Mouse (Mus musculus) hindbrain, embryonic 11.5 days (tissue): ENCODE measurements at regions not wholly inside any gene's neighbourhood (a gene's known extent, or its start where the extent isn't known, plus 50 kb on each side); places are given as distances from the start of the nearest gene placed in this dataset.

Experiments
- ATAC-seq: fragments of 200-750 bp; cut with Nextera tagmentation; 2 replicates; pipeline ENCODE4 v1.8.0; 2017; ENCODE audit warnings: mild to moderate bottlenecking, moderate TSS enrichment, moderate library complexity; ENCODE audit not compliant: low FRiP score
- DNase-seq: peaks from one replicate; pipeline ENCODE4 v3.0.0-alpha.2; 2015; ENCODE audit warnings: low spot score
- H3K27ac ChIP-seq: fragments of 300-500 bp; sonication (generic); 2 replicates; pipeline ENCODE4 v1.5.1; 2014; ENCODE audit warnings: mild to moderate bottlenecking, low read depth, low read length
- H3K27me3 ChIP-seq: fragments of 300-500 bp; sonication (generic); 2 replicates; pipeline ENCODE4 v1.6.1; 2014; ENCODE audit warnings: mild to moderate bottlenecking, low read length, moderate library complexity, mixed read lengths; ENCODE audit not compliant: control insufficient read depth, insufficient read depth
- H3K36me3 ChIP-seq: fragments of 300-500 bp; sonication (generic); 2 replicates; pipeline ENCODE4 v1.6.1; 2014; ENCODE audit warnings: mild to moderate bottlenecking, low read length, moderate library complexity, mixed read lengths; ENCODE audit not compliant: control insufficient read depth, insufficient read depth
- H3K4me1 ChIP-seq: fragments of 300-500 bp; sonication (generic); replicated peaks from 2 replicates; pipeline ENCODE4 v1.6.1; 2014; ENCODE audit warnings: low read length, mixed read lengths; ENCODE audit not compliant: control insufficient read depth, insufficient read depth
- H3K4me2 ChIP-seq: fragments of 300-500 bp; sonication (generic); replicated peaks from 2 replicates; pipeline ENCODE4 v1.6.1; 2014; ENCODE audit warnings: mild to moderate bottlenecking, low read depth, low read length
- H3K4me3 ChIP-seq: fragments of 300-500 bp; sonication (generic); 2 replicates; pipeline ENCODE4 v1.5.1; 2014; ENCODE audit warnings: low read depth, low read length
- H3K9ac ChIP-seq: fragments of 300-500 bp; sonication (generic); 2 replicates; pipeline ENCODE4 v1.6.1; 2014; ENCODE audit warnings: low read depth, low read length
- H3K9me3 ChIP-seq: fragments of 300-500 bp; sonication (generic); 2 replicates; pipeline ENCODE4 v1.6.1; 2016; ENCODE audit warnings: low read length; ENCODE audit not compliant: control insufficient read depth
- WGBS: fragments of 180-500 bp; shearing (Covaris S2); extraction: QIAGEN DNeasy Blood & Tissue Kit; methylation state at CpG from one replicate; pipeline ENCODE4 v1.1.7; 2014; 5-methylcytosine and 5-hydroxymethylcytosine counted together

DNA sequence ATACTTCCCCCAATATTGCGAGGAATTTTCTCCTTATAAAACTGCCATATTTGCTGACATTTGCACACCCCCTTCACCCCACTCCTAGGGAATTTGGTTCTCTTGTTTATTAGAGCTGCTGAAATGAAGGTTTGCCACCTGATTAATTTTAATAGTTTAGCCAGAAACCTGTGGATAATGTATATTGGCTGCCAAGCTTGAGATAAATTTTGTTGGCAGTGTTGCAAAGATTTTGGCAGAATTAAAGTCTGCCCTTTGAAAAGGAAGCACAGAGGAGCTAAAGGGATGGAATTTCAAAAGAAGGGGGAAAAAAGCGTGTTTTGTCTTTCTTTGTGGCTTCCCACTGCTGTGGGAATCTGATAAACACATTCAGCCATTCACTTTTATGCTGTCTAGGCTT lies 354.6 kb upstream of the Car10 start:
- ATAC-seq = no peak
- Histone ChIP-seq H3K4me2 (no peak overlapping the region), H3K4me1 (no peaks in the 10 kb centered on the region), H3K9me3 (no peaks in the 10 kb centered on the region), H3K27me3 (no peaks in the 10 kb centered on the region), H3K4me3 (no peak overlapping the region), H3K27ac (no peak overlapping the region), H3K36me3 (no peaks in the 10 kb centered on the region), H3K9ac (no peak overlapping the region)
- 62% methylated on average over 2 of the region's 2 CpGs for WGBS
- DNase-seq = no peak

DNA sequence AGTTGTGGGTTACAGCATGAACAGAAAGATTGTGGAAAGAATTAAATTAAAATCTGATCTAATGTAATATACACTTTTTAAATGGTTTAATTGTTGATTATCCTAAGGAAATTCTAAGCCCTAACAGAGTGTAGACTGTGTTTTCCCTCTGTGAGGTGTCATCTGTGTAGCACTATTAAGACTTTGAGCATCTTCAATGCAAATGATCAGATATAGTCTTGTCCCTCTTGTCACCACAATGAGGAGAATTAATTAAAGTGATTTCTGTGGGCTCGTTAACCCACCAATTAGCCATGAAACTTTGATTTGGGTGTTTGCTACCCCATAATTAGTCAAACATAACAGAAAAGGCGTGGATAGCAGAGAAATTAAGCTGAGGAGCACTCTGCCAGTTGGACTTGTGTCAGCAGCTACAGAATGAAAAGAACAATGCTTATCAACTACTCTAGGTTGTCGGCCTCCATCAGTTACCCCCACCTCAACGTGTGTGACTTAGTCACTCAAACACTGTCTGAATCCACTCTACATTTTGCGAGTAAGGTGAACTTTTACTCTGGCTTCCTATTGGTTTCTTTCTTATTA lies 339.4 kb upstream of the Car10 start:
- ATAC-seq (no peak), DNase-seq (no peak)
- H3K27ac ChIP-seq = no peak overlapping the region
- H3K4me3 ChIP-seq = no peak overlapping the region
- 81% methylated on average over 5 of the region's 5 CpGs for WGBS
- H3K9me3 ChIP-seq = no peaks in the 10 kb centered on the region
- H3K9ac ChIP-seq = no peak overlapping the region
- H3K36me3 ChIP-seq = no peaks in the 10 kb centered on the region
- H3K4me2 ChIP-seq = no peak overlapping the region
- H3K4me1 ChIP-seq = no peaks in the 10 kb centered on the region
- no peaks in the 10 kb centered on the region for H3K27me3 ChIP-seq

DNA sequence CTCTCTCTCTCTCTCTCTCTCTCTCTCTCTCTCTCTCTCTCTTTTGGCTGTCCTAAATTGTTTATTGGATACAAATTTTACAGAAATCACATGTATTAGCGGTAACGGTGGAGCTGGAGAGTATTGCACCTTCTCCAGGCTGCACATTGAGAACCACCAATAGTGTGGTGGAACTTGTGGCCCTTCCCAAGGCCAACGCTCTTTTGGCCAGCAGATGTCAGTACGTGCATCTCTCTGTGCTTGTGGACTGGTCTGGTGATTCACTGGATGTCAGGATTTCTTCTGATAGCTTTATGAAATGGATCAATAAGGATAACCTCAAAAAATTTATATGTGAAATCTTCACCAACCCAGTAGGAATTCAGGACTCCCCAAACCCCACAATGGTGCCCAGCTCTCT lies 327.9 kb upstream of the Car10 start:
- Histone ChIP-seq H3K27me3 (no peaks in the 10 kb centered on the region), H3K4me2 (no peak overlapping the region), H3K4me1 (no peaks in the 10 kb centered on the region), H3K4me3 (no peak overlapping the region), H3K9ac (no peak overlapping the region), H3K36me3 (no peaks in the 10 kb centered on the region), H3K9me3 (no peaks in the 10 kb centered on the region), H3K27ac (no peak overlapping the region)
- WGBS = 87% methylated on average over 4 of the region's 4 CpGs
- DNase-seq = no peak
- no peak for ATAC-seq

DNA sequence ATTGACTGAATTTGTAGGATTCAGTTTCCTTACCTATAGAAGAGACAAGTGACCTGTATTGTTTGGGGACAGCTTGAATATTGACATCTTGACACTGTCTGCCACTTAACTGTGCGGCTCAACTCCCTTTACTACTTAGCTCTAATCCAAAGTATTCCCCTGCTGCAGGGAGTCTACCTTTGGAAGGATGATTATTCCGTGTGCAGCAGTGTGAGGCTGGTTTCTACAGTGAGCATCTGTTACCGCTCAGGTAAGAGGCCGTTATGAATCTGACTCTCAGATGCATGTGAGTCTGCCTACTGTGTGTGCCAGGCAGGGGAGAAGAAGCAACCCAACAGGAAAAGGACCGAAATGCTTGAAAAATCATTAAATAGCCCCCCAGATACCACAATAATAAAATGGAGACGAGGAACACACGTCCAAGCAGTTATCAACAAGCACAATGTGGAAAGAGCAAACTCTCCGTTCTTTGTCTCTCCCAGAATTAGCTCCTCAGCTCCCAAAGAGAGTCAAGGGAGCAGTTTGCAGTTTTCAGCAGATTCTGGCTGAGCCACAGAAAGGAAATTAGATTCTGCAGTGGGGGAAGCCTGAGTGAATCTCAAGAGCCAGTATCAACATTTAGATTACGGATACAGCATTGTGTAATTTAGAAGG lies 324.8 kb upstream of the Car10 start:
- DNase-seq (no peak), ATAC-seq (no peak)
- 79% methylated on average over 9 of the region's 9 CpGs for WGBS
- H3K9ac ChIP-seq = no peak overlapping the region
- no peaks in the 10 kb centered on the region for H3K9me3 ChIP-seq
- no peaks in the 10 kb centered on the region for H3K36me3 ChIP-seq
- H3K4me2 ChIP-seq = no peak overlapping the region
- H3K4me3 ChIP-seq = no peak overlapping the region
- H3K27ac ChIP-seq = no peak overlapping the region
- H3K27me3 ChIP-seq = no peaks in the 10 kb centered on the region
- H3K4me1 ChIP-seq = no peaks in the 10 kb centered on the region

DNA sequence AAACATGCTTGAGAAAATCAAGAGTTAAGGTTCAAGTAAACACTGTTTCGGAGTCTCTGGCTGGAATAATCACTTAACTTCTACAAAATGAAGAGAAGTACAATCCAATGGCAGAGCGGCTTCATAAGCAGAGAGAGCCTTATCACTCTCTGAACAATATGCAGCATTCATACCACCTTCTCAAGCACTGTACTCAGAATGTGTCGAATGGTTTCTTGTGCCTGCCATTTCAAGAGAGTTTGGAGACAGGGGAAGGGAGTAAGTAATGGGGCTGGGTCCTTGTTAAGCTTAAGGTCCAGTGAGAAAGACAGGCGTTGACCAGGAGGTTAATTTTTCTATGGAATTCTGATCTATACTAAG lies 324.3 kb upstream of the Car10 start:
- no peak overlapping the region for H3K9ac ChIP-seq
- 83% methylated on average over 4 of the region's 4 CpGs for WGBS
- no peaks in the 10 kb centered on the region for H3K4me1 ChIP-seq
- no peak overlapping the region for H3K4me2 ChIP-seq
- H3K27me3 ChIP-seq = no peaks in the 10 kb centered on the region
- H3K36me3 ChIP-seq = no peaks in the 10 kb centered on the region
- no peaks in the 10 kb centered on the region for H3K9me3 ChIP-seq
- H3K27ac ChIP-seq = no peak overlapping the region
- DNase-seq (no peak), ATAC-seq (no peak)
- no peak overlapping the region for H3K4me3 ChIP-seq

DNA sequence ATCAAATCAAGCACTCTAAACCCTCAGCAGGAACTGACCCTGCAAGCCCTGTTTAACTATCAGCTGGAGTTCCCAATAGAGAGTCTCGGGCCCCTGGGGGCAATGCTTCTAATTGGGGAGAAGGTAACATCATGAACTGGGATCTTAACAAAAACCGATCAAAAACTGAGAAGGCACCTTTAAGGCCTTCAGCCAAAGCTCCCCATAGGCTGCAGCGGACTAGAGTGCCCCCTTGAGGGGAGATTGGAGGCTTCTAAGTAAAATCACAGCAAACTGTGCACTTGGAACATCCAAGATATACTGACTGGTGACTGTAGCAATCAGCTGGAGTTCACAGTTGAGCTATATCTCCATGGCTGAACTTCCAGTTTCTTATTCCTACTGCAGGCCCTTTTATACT lies 323.0 kb upstream of the Car10 start:
- H3K27ac ChIP-seq = no peak overlapping the region
- ATAC-seq (no peak), DNase-seq (peak; percentile 58)
- no peaks in the 10 kb centered on the region for H3K4me1 ChIP-seq
- no peaks in the 10 kb centered on the region for H3K27me3 ChIP-seq
- no peak overlapping the region for H3K4me2 ChIP-seq
- no peak overlapping the region for H3K4me3 ChIP-seq
- WGBS = 23% methylated on average over 3 of the region's 3 CpGs
- no peak overlapping the region for H3K9ac ChIP-seq
- H3K36me3 ChIP-seq = no peaks in the 10 kb centered on the region
- no peaks in the 10 kb centered on the region for H3K9me3 ChIP-seq

DNA sequence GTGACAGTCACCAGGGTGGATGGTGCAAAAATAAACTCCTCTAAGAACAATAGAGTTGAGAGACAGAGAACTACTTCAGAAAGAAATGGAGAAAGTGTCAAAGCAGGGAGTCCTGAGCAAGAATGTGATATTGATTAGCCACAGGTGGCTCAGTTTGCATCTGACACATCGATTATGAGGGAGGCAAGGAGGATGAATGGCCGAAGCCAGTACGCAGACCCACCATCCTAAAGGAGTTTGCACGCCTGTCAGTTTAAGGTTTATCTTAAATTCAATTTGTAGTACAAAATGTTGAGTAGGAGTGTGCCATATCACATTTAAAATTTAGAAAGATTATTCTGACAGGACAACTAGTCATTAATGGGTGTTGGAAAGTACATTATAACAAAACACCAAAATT lies 298.6 kb upstream of the Car10 start:
- H3K36me3 ChIP-seq = no peaks in the 10 kb centered on the region
- no peak for ATAC-seq
- no peaks in the 10 kb centered on the region for H3K27me3 ChIP-seq
- H3K4me3 ChIP-seq = no peak overlapping the region
- no peaks in the 10 kb centered on the region for H3K4me1 ChIP-seq
- H3K4me2 ChIP-seq = no peak overlapping the region
- H3K9me3 ChIP-seq = no peaks in the 10 kb centered on the region
- no peak overlapping the region for H3K27ac ChIP-seq
- 64% methylated on average over 4 of the region's 4 CpGs for WGBS
- DNase-seq = no peak
- H3K9ac ChIP-seq = no peak overlapping the region
